Mouse (Mus musculus) cerebellum, adult 2 months (tissue): ENCODE results near the gene Soat1.

Experiments used
- CTCF ChIP-seq: fragments of 200-500 bp; IDR thresholded peaks from 2 replicates; pipeline ENCODE4 v1.5.1; 2011; ENCODE audit warnings: low read depth, mild to moderate bottlenecking, control low read depth, low read length, moderate library complexity, borderline replicate concordance; ENCODE audit not compliant: insufficient read depth
- POLR2A ChIP-seq: fragments of 200-500 bp; IDR thresholded peaks from 2 replicates; pipeline ENCODE4 v1.6.1; 2011; ENCODE audit warnings: low read length, control low read depth, borderline replicate concordance; ENCODE audit not compliant: insufficient read depth

DNA sequence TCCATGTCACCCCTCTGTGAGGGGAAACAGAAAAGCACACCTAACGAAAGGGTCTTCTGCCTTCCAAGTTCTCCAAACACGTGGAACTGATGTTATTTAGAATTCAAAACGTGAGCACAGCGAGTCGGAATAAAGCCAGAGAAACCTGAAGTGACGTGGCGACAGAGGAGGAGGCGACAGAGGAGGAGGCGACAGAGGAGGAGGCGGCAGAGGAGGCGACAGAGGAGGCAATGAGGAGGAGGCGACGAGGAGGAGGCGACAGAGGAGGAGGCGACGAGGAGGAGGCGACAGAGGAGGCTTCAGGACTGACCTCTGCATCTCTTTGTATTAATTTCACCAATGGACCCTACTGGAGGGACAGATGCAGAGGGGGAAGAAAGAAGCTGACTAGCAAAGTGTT, 24.4 kb downstream of the Soat1 start:
- TF ChIP-seq CTCF (no peak), POLR2A (no peak)
